Mouse (Mus musculus) brain, embryonic 14.5 days (tissue): ENCODE measurements around the gene Muc1.

ENCODE experiments used
- CTCF ChIP-seq: fragments of 200-500 bp; IDR thresholded peaks from 2 replicates; pipeline ENCODE4 v1.5.1; 2012; ENCODE audit warnings: inconsistent platforms, mild to moderate bottlenecking, moderate library complexity, borderline replicate concordance; ENCODE audit not compliant: insufficient read depth, insufficient read length; ENCODE audit errors: extremely low read depth
- POLR2A ChIP-seq: fragments of 200-500 bp; IDR thresholded peaks from 2 replicates; pipeline ENCODE4 v1.6.1; 2012; ENCODE audit warnings: mild to moderate bottlenecking, inconsistent platforms, borderline replicate concordance; ENCODE audit not compliant: poor library complexity, insufficient read depth, insufficient read length, severe bottlenecking; ENCODE audit errors: extremely low read depth

DNA sequence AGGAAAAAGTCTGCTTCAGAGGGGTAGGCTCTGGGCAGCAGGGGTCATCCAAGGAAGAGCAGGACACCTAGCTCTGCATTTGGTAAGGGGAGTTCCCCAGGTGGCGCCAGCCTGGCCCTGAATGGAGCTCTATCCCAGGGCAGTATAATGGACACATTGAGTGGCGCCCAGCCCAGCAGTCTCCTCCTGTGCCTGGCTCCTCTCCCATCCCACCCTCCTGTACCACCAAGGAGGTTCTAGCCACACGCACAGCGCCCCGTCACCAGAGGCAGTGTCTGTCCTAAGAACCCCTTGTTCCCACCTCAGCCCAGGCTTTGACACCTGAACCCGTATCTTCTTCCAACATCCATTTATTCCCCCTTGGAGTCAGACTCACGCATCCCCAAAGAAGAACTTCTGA lies 19.1 kb upstream of the Muc1 start:
- TF ChIP-seq CTCF (no peak), POLR2A (no peak)
